ENCODE assay signal across 9 mouse cellular contexts in the genomic region with DNA sequence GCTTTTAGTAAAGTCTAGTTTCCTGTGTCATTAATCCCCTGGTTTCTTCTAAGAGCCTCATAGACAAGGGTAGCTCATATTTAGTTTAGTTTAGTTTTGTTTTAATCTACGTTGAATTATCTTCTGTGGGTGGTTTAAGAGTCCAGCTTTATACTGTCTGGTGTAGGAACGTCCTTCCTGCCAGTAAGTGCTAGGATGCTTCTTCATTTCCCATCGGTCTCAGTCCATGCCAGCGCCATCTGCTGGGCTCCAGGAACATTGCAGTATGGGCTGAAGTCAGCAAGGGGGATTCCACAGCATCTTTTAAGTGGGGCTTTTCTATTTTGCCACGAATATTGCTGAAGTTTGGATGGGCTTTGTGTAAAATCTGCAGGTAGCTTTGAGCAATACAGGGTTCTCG. TPM values are rescaled to one million over a fixed set of nuclear protein-coding genes. Genes with fewer than 3 reads are reported as not detected.
DNase-seq lines count a peak whose midpoint lies in the region; ATAC-seq and TF ChIP-seq lines count a peak whose summit lies in the region.
"Had no signal": no experiment of that assay in that cellular context is flagged by ENCODE, and none has a peak within 500 bp of the region (broad histone marks: within the 10 kb centered on the region; RNA-seq: fewer than 3 reads in every experiment).

No protein-coding gene starts in this region.

- H3K79me2 ChIP-seq in liver, adult 2 months (ENCODE audit: control insufficient read depth, insufficient read depth, low read length): no peaks in the 10 kb centered on the region

- TF ChIP-seq POLR2A in liver, adult 2 months (IDR thresholded peaks at IDR 0.05; ENCODE audit: extremely low read depth, insufficient read depth, low read length): no peak

- 25% methylated on average over 6 of the region's 6 CpGs for WGBS in heart, embryonic 12.5 days
- 24% methylated on average over 6 of the region's 6 CpGs for WGBS in forebrain, embryonic 15.5 days
- WGBS in liver, adult 2 months: 17% methylated on average over 6 of the region's 6 CpGs
- 19% methylated on average over 6 of the region's 6 CpGs for WGBS in stomach, postnatal 0 days

- TF ChIP-seq EP300 in stomach, postnatal 0 days (optimal IDR thresholded peaks at IDR 0.05): no peak

- no peak overlapping the region for H3K27ac ChIP-seq in heart, embryonic 12.5 days (ENCODE audit: poor library complexity, severe bottlenecking)
- no peak overlapping the region for H3K27ac ChIP-seq in forebrain, embryonic 15.5 days (replicated peaks)
- no peak overlapping the region for H3K27ac ChIP-seq in liver, adult 2 months (replicated peaks; ENCODE audit: insufficient read depth, low read depth, low read length)
- H3K27ac ChIP-seq in stomach, postnatal 0 days (replicated peaks): no peak overlapping the region
- H3K27ac ChIP-seq: liver, embryonic 15.5 days had no signal

- H3K4me1 ChIP-seq in heart, embryonic 12.5 days (replicated peaks): peaks cover 21% of the 10 kb centered on the region
- H3K4me1 ChIP-seq in forebrain, embryonic 15.5 days: no peaks in the 10 kb centered on the region
- H3K4me1 ChIP-seq in liver, adult 2 months (ENCODE audit: control insufficient read depth, insufficient read depth, low read length): no peaks in the 10 kb centered on the region
- no peaks in the 10 kb centered on the region for H3K4me1 ChIP-seq in stomach, postnatal 0 days (replicated peaks; ENCODE audit: control insufficient read depth, insufficient read depth)
- H3K4me1 ChIP-seq: liver, embryonic 15.5 days had no signal

- H3K4me3 ChIP-seq in heart, embryonic 12.5 days: no peak overlapping the region
- no peak overlapping the region for H3K4me3 ChIP-seq in forebrain, embryonic 15.5 days
- no peak overlapping the region; the same call in 1 of the 2 replicates for H3K4me3 ChIP-seq in liver, adult 2 months (ENCODE audit: insufficient read depth, low read depth, low read length)
- no peak overlapping the region for H3K4me3 ChIP-seq in stomach, postnatal 0 days (ENCODE audit: low read depth, low read length)
- H3K4me3 ChIP-seq: liver, embryonic 15.5 days had no signal

- no peaks in the 10 kb centered on the region for H3K27me3 ChIP-seq in heart, embryonic 12.5 days (replicated peaks)
- H3K27me3 ChIP-seq in forebrain, embryonic 15.5 days: no peaks in the 10 kb centered on the region
- no peaks in the 10 kb centered on the region for H3K27me3 ChIP-seq in liver, adult 2 months (ENCODE audit: control insufficient read depth, insufficient read depth, low read length)
- no peaks in the 10 kb centered on the region for H3K27me3 ChIP-seq in stomach, postnatal 0 days (ENCODE audit: control insufficient read depth, insufficient read depth, low read length)
- H3K27me3 ChIP-seq: liver, embryonic 15.5 days had no signal

- ATAC-seq in heart, embryonic 12.5 days (ENCODE audit: insufficient number of reproducible peaks, low FRiP score): no peak
- ATAC-seq in forebrain, embryonic 15.5 days (replicated peaks): peak; percentile 53
- 0 out of 2 replicates have a peak, but pooled peaks have one; percentile 38 for ATAC-seq in stomach, postnatal 0 days (ENCODE audit: low FRiP score, low TSS enrichment)

- H3K9ac ChIP-seq in heart, embryonic 12.5 days: no peak overlapping the region
- H3K9ac ChIP-seq in forebrain, embryonic 15.5 days (replicated peaks): no peak overlapping the region
- H3K9ac ChIP-seq in liver, adult 2 months (ENCODE audit: low read depth, low read length): no peak overlapping the region
- no peak overlapping the region for H3K9ac ChIP-seq in stomach, postnatal 0 days (ENCODE audit: low read length)
- H3K9ac ChIP-seq: liver, embryonic 15.5 days had no signal

- peak; percentile 95 for TF ChIP-seq CTCF in liver, adult 2 months (IDR thresholded peaks at IDR 0.05; ENCODE audit: low read depth, low read length)
- peak; percentile 96 for TF ChIP-seq CTCF in stomach, postnatal 0 days (IDR thresholded peaks at IDR 0.05; ENCODE audit: low read depth)

- H3K4me2 ChIP-seq in heart, embryonic 12.5 days: no peak overlapping the region
- no peak overlapping the region for H3K4me2 ChIP-seq in forebrain, embryonic 15.5 days (replicated peaks)
- no peak overlapping the region for H3K4me2 ChIP-seq in stomach, postnatal 0 days (replicated peaks; ENCODE audit: low read depth)
- H3K4me2 ChIP-seq: liver, embryonic 15.5 days had no signal

- no peaks in the 10 kb centered on the region for H3K9me3 ChIP-seq in heart, embryonic 12.5 days (replicated peaks)
- H3K9me3 ChIP-seq in forebrain, embryonic 15.5 days: no peaks in the 10 kb centered on the region
- no peaks in the 10 kb centered on the region for H3K9me3 ChIP-seq in stomach, postnatal 0 days (ENCODE audit: control insufficient read depth, low read length)
- H3K9me3 ChIP-seq: liver, embryonic 15.5 days had no signal

- no peaks in the 10 kb centered on the region for H3K36me3 ChIP-seq in heart, embryonic 12.5 days
- no peaks in the 10 kb centered on the region for H3K36me3 ChIP-seq in forebrain, embryonic 15.5 days
- no peaks in the 10 kb centered on the region for H3K36me3 ChIP-seq in liver, adult 2 months (ENCODE audit: control insufficient read depth, insufficient read depth, low read length)
- H3K36me3 ChIP-seq in stomach, postnatal 0 days (ENCODE audit: control insufficient read depth, insufficient read depth, low read length): no peaks in the 10 kb centered on the region
- H3K36me3 ChIP-seq: liver, embryonic 15.5 days had no signal

- DNase-seq in heart, adult 11 months: peak; percentile 89
- DNase-seq in c-Kit-negative CD71-positive TER-119-positive erythroid progenitor cells, embryonic 14.5 days (ENCODE audit: low read depth, low spot score): peak; percentile 6
- DNase-seq in kidney, adult 9 months: peak; percentile 47
- DNase-seq in liver, adult 2 months (ENCODE audit: extremely low read depth, low read depth, low spot score): peak; percentile 12
- peak; percentile 39 to 47 for DNase-seq in natural killer cell, adult 2 months (ENCODE audit: low spot score in 2 of 2)
- peak; percentile 38 for DNase-seq in stomach, postnatal 0 days (ENCODE audit: low spot score)

RNA-seq across cellular contexts. Expression of gene Cdca7l, which starts 49.2 kb away (rescaled TPM):
- polyA plus RNA-seq in heart, embryonic 12.5 days (2016; fragmentation: Nextera tagmentation; extraction: Ambion mirVana): 18.7 and 20.3 TPM in 2 replicates
- polyA plus RNA-seq in forebrain, embryonic 15.5 days (2015; fragmentation: Nextera tagmentation; extraction: Ambion mirVana): 11.6 and 13.9 TPM in 2 replicates
- 0.65 and 1.3 TPM in 2 replicates for total RNA-seq in liver, adult 2 months (2014; rRNA removed)
- polyA plus RNA-seq in liver, adult 2 months (2012; rRNA removed): 0.10 and 0.18 TPM in 2 replicates
- 15.1 and 15.7 TPM in 2 replicates for polyA plus RNA-seq in stomach, postnatal 0 days (2015; fragmentation: Nextera tagmentation; extraction: Ambion mirVana)

Comparison
In these comparisons a context has a peak if more than half of its experiments do, and no peak if none do; other contexts are left out.
1. DNase-seq: peak in every context shown above with its lines; median percentile 89 in heart, adult 11 months; 47 in kidney, adult 9 months; 43 in natural killer cell, adult 2 months; 38 in stomach, postnatal 0 days; 12 in liver, adult 2 months; 6 in c-Kit-negative CD71-positive TER-119-positive erythroid progenitor cells, embryonic 14.5 days.
2. RNA of gene Cdca7l, which starts 49.2 kb away (polyA plus RNA-seq): 18.7 to 20.3 TPM in heart, embryonic 12.5 days, 15.1 to 15.7 TPM in stomach, postnatal 0 days and 11.6 to 13.9 TPM in forebrain, embryonic 15.5 days; 0.10 to 0.18 TPM in liver, adult 2 months; every median in the first group is over 10 times any median in the second.